Mouse (Mus musculus) left cerebral cortex, adult 11 months (tissue): Measurements from ENCODE around the gene Gpr39.

ENCODE experiments used
- DNase-seq: peaks from one replicate; pipeline ENCODE4 v3.0.0; 2022; ENCODE audit warnings: low spot score

Gpr39 gene

DNA sequence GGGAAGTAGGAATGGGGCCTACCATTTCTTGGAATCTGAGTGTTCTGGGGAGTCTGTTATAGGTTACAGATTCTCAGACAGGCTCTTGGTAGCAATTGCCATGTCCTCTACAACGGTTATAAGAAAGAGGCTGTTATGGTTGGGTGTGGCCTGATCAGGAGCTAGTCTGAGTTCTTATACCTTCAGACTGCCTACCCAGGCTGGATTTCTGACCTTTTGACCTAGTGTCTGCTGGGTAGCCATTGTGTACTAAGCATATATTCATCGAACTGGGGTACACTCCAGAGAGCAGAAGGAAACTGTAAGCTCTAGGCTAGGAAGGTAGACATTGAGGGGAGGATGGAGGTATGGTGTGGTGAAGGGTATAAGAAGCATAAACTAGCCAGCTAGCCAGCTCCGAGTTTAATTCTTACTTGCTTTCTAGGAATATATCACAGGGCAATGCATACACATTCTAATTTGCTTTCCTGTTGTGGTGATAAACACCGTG lies 24.4 kb downstream of the Gpr39 start:
- DNase-seq = no peak

DNA sequence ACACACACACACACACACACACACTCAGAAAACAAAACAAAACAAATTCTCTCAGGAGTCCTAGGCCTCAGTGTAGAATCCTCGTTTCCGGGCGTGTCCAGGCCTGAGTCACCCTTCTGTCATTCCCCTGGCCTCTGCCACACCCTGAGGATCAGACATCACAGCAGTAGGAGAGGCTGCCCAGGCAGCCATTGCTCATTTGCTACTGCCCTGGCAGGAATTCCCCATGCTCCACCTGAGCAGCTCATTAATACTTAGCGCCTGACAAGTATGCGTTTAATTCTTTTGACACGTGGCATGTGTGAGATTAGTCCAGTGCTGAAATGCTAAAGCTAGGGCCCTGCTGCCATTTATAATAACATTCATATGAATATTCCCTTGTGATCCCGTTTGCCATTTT lies 25.0 kb downstream of the Gpr39 start:
- no peak for DNase-seq

DNA sequence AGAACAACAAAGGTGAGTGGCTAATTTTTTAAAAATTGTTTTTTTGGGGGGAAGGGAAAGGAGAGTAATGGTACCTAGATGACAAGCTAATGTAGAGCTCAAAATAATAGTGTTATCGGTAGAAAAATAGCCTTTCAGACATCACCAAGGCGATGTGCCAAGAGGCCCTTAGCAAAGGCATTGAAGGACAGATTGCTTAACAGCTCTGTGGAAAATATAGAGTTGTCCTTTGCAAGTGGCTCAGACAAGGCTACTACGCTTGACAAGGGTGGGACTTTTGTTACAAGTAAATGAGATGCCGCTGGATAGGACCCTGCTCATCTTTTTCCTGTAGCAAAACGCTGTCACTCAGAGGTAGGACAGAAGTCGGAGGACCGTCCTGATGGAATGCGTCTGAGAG lies 25.5 kb downstream of the Gpr39 start:
- no peak for DNase-seq

DNA sequence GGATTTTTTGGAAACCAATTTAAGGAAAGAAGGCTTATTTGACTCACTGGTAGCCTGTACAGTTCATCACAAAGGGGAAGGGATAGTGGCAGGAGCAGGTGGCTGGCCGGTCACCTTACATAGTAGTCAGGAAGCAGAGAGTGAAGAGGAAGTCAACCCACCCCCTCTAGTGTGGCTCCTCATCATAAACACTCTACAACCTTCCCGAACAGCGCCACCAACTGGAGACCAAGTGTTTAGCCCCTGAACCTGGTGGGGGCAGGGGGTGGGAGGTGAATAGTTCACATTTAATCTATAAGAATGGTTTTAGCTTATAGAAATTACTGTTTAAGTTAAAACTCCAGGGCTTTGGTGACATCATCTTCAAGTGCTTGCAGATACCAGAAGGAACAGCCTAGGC lies 28.6 kb downstream of the Gpr39 start:
- DNase-seq = no peak

DNA sequence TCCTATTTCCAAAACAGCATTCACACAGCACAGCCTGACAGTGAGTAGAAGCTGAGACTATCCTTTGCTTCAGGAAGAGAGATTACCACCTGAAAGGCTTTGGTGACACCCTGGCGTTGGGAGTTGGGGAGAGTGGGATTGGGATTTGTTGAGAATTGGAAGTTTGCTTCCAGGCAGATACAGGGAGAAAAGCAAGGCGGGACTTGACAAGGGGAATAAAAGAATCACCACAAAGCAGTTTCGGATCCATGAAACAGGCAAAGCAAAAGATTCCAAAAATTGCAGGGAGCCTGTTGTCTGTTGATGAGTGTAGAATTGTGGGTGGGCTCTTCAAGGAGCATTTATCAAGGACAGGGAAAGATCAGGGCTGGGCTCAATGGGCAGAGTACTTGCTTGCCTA lies 38.5 kb downstream of the Gpr39 start:
- no peak for DNase-seq

DNA sequence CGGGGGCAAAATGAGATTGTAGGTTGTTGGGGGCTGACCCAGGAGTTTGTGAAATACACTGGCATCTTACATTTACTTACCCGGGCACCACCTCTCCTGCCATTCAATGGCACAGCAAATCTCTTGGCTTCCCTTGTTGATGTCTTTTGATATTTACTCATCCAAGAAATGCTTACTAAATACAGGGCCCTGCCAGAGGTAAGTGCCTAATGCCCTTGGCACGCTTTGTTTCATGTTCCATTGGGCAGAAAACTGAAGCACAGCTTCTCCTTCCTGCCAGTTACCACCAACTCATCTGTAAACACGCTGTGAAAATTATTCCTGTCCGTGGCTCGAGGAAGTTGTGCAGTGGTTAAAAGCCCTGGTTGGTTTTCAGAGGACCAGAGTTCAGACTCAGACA lies 39.4 kb downstream of the Gpr39 start:
- DNase-seq = no peak

DNA sequence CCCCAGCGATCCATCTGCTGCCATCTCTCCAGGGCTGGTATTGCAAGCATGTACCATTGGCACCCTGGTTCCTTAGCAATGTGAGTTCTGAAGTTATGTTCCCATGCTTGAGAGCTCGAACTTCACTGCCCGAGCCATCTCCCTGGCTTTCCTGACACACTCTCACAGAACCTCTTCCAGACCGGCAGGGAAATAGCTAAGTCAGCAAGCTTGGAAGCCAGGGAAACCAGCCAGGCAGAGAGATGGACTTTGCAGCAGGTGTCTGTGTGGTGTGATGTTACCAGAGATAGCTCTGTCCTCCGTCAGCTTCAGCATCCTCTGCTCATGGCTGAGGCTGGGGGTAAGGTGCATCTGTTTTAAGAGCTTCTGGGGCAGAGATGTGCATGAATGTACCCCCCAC lies 41.1 kb downstream of the Gpr39 start:
- DNase-seq = no peak

DNA sequence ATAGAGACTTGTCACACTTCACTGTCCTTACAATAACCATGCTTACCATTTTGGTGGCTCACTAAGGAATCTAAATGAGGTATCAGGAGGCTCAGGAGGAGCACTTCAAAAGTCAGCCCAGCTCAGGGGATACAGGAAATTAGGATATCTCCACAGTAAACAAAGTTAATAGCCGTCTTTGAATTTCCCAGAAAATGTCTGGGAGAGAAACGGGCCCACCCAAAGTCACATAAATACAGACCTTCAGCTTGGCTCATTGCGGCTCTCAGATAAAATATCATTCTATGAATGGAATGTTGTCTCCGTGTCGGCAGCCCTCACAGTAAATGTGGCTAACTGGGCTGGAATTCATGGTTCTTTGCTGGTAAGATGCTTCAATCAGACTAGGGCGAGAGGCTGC lies 42.3 kb downstream of the Gpr39 start:
- no peak for DNase-seq

DNA sequence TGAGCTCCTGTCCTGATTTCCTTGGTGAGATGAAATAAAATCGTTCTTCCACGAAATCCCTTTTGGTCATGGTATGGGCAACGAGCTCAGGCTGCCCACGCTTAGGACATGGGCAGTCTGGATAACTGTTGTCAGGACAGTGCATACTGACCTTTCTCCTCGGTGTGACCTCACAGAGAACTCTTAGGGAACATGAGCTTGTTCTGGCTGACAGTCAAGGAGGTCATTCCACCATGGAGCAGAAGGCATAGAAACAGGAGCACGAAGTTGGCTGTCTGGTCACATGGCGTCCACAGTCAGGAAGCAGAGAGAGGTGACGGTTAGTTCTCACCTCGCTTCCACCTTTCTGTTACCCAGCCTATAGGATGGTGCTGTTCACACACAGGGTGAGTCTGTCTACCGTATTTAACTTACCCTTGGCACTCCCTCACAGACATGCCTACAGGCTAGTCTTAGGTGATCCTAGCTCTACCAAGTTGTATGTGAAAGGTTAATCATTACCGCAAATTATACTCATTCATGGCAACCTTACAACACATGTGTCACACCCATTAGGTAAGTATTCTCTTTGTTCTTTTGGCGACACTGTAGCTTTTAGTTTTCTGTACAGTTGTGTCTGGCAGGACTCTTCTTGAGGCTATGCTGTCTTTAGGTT lies 44.4 kb downstream of the Gpr39 start:
- no peak for DNase-seq

DNA sequence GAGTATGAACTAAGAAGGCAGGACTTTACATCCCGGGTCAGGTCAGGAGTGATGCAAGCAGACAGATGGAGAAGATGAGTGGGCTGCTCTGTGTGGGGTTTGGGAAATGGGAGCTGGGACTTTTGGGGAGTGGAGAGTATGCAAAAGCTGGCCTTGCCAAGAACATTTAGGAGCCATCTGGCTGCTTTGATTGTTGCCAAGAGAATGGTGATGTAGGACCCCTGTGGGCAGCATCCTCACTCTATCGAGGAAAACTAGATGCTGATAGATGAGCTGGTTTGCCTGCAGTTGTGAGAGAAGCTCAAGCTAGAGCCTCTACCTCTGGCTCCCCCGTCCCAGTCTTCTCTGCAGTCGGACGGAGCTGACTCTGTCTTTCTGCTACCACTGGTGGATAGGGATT lies 47.5 kb downstream of the Gpr39 start:
- peak; percentile 14 for DNase-seq

DNA sequence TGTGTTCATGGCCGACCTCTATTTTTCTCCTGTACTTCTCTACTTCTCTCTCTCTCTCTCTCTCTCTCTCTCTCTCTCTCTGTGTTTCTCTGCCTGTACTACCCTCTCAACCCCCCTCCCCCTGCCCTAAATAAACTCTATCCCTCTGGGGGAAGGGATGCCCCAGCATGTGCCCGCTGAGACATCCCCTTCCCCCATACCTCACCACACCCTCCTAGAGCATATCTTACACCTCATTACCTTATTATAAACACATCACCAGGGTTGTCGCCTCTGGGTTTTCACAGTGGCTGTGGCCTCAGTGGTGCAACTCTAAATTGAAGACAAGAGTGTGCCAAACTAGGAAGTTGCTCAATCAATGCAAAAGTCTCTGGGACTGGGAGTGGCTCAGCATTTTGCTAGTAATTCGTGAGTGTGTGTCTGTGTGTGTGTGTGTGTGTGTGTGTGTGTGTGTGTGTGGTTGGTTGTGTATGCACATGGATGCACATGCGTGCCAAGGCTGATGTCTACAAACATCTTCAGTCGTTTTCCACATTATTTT lies 52.3 kb downstream of the Gpr39 start:
- DNase-seq = no peak

DNA sequence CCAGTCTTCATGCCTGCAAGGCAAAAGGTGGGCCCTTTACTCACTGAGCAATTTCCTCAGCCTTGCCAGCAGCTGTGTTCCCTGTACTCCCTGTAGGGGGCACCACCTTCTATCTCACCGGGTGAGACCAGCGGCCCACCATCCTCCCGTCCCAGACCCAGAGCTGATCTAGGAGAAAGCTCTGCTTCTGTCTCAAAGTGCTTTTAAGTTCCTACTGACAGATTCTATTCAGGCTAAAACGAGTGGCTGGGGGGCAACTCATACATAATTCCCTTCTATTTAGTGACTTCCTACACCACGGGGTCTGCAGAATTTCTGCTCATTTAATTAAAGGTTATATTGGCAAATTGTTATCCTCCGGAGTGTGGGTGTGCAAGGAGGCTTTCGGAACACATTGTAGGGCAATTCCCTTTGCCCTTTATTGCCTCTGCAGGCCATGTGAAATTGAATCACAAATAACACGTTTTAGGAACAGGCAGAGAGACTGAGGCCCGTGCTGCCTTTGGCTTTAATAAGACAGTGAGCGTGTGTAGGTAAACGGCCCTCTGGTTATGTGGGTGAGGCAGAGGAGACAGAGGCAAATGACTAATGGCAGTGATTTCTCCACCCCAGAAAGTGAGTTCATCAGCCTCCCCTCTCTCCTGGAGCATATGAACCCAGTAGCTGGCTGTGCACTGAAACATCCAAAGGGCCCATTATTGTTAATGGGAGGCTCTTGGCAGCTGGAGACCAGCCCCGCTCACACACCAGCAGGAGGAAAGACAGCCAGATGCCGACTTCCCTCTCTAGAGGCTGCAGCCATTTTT lies 53.1 kb downstream of the Gpr39 start:
- DNase-seq = no peak

DNA sequence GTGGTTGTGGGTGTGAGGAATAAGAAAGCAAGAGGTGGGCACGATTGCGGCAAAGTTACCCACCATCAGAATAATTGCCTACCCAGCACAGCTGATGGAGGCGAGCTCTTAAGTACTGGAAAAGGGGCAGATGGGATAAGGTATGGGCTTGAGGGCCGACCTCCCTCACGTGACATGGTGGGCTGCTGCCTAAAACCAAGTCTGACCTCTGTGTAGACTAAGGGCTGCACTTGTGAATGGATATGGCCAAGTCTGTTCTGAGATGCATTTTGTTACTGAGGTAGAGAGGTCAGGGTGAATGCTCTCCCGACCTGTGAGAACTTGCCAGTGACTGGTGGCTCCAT lies 53.7 kb downstream of the Gpr39 start:
- no peak for DNase-seq

DNA sequence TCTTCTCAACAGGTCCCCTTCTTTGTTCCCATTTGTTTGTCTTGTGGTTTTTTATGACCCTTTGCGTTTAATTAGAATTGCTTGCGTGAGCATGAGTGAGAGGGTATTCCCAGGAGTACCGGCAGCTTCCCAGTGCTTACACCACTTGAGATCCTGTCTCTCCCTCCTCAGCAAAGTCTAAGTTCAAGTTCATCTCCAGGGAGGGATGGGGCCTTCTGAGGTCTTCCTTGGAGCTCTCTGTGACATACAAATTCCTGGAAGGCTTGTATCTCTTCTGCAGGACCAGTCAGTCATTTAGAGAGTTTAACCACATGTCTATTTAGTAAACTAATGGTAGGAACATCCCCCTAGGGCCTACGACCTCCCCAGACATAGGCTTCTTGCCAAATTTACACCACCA lies 55.1 kb downstream of the Gpr39 start:
- DNase-seq = no peak

DNA sequence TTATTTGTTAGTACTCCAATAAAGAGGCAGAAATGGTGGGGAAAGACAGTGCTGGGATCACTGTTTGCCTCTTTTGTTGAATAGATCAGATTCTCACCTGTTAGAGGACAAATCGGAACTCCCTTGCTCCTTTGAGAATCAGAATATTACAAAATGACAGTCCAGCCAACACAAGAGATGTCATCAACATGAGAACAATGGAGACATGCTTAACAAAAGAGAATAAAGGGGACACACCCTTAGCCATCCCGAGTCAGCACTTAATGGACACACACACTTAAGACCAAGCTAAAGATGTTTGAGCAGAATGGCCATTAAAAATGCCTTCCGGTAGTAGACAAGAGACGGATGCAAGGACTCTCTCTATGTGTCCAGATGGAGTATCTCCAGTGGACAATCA lies 68.0 kb downstream of the Gpr39 start:
- no peak for DNase-seq

DNA sequence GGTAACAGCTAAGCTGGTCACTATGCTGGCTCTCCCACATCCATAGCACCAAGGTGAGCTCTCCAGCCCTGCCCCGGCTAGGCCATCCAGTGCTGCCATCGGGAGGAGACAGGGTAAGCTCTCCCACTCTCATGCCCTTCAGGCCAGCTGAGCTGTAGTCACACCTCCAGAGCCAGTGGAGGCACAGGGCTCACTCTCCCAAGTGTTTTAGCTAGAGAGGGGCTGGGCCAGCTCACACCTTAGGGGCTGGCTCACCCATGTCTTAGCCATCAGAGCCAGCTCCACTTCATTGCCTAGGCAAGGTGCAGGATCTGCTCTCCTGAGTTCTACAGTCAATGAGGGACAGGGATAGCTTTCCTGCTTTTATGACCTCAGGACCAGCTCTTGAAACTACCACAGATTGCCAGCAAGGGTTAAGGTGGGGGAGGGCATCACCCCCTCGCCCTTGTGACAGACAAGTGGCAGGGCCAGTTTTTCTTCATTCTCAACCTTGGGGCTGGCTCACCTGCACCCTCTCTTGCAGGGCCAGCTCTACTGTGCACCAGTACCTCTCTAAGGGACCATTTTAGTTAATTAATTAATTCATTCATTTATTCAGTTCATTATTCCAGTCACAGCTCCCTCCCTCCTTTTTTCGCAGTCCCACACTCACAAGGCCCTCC lies 78.7 kb downstream of the Gpr39 start:
- no peak for DNase-seq

DNA sequence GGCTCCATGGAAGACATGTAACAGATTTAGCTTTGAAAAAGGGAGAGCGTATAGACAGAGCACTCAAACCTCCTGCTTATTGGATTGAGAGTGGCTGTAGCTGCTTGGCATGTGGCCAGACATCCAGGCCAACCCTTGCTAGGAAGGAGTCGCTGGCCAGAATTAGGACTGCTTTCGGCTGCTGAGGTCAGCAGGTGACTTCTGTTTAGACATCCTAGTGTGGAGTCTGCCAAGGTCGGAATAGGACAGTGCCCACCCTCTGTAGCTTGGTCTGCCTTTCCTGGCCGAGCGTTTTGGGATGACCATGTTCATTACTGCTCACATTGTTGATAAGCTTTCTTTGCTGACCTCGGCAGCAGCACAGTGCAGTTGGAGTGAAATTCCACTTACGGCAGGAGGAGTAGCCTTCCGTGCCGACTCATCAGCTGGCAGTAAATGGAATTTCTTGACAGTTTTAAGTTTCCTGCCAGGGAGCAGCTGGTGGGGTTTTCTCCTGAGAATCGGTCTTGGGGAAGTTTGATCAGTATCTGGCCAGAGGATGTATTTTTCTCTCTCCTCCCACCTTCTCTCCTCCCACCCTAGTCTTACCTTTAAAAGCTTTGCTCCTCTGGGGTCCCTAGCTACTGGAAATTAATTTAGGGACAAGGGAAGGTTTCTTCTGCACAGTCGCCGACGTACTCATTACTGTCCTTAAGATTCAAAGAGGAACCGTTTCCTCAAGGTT lies 83.3 kb downstream of the Gpr39 start:
- DNase-seq = no peak

DNA sequence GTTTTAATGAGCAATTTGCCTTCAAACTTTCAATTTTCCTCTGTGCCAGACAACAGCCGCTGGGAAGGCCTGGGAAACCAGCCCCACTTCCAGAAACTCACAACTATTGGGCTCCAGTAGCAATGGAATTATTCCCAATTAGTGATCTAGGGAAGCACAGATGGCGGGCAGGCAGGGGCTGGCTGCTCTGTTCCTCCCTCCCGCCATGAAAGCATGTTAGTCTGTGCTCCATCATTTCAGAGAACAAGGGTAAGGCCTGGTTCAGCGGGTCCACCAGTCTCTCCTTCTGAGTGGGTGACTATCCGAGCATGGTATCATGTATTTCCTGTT lies 83.9 kb downstream of the Gpr39 start:
- no peak for DNase-seq

DNA sequence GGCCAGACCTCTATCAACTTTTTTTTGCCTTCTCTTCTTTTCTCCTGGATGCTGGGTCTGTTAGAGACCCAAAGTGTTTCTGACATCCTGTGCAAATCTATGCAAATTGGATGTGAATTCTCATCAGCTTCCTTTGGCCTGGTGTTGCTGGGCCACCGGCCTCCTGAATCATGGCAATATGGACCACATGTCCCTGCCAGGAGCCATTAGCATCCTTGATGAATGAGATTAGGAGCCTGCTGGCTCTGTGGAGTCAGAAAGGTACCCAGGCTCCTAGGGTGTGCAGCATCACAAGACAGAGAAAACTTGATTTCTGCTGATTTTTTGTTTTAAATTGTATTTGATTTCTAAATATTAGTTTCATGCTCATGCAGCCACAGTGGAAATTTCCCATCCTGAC lies 85.3 kb downstream of the Gpr39 start:
- DNase-seq = no peak

DNA sequence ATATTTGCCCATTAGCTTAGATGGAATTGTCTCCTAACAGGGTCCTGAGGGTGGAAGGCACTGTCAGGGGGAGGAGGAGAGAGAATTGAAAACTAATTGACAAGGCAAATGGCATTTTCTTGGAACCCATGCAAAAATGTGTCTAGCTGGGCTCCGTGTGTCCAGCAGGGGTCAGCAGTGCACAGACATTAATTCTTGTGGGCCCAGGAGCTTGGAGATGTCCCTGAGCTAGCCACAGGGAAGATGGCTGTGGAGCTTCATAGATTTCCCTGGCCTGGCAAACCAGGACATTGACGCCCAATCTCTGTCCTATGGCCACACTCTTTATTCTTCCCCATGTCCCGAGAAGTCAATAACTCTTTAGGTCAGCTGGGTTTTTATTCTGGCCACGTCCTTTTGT lies 113.0 kb downstream of the Gpr39 start:
- DNase-seq = peak; percentile 53

DNA sequence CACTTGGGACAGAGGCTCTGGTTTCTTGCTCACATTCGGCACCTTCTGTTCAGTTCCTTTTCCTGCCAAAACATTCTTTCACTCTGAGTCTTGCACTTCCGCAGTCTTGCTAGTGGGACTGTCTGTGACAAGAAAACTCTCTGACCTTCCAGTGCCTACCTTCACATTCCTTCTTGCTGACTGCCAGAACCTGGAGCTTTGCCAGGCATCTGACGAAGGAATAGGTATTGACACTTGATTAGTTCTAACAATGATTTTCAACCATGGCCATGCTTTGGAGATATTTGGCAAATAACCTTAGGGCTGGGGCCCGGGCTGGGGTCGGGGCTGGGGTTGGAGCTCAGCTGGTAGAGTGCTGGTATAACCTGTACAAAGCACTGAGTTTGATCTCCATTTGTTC lies 123.7 kb downstream of the Gpr39 start:
- DNase-seq = no peak

DNA sequence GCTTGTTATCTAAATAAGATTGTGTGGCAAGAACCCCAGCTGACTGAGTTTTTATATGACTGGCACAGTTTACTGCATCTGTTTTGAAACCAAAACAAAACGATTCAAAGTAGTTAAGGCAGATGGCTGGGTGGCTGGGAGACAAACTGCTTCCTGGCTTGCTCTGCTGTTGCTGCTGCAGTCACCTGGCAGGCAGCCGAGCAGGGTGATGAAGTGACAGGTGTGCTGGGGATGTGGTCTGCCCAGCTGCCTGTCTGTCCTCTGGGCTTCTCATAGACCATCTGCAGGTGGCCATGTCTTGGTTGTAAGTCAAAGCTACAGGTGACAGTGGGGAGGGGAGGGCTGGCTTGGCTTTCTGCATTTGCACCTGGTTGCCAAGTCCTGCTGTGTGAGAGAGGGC lies 131.6 kb downstream of the Gpr39 start:
- DNase-seq = no peak
